Mouse (Mus musculus) E14TG2a.4 (cell line): Measurements from ENCODE around the gene Ssr3.

Experiments
- H3K27me3 ChIP-seq: 2 replicates; pipeline ENCODE4 v1.6.1; 2014; ENCODE audit warnings: low read length, control low read depth; ENCODE audit not compliant: insufficient read depth
- H3K36me3 ChIP-seq: 2 replicates; pipeline ENCODE4 v1.6.1; 2014; ENCODE audit warnings: low read length, control low read depth; ENCODE audit not compliant: insufficient read depth
- H3K4me1 ChIP-seq: replicated peaks from 2 replicates; pipeline ENCODE4 v1.6.1; 2014; ENCODE audit warnings: low read depth, low read length, control low read depth
- H3K4me3 ChIP-seq: replicated peaks from 2 replicates; pipeline ENCODE4 v1.5.1; 2014; ENCODE audit warnings: mild to moderate bottlenecking, low read length
- H3K9me3 ChIP-seq: 2 replicates; pipeline ENCODE4 v1.6.1; 2014; ENCODE audit warnings: low read length, control low read depth
- CTCF ChIP-seq: conservative IDR thresholded peaks from 2 replicates; pipeline ENCODE4 v1.5.1; 2014; ENCODE audit warnings: low read length
- NANOG ChIP-seq: IDR thresholded peaks from 2 replicates; pipeline ENCODE4 v1.6.1; 2014; ENCODE audit warnings: borderline replicate concordance, low read length, mixed read lengths
- POU5F1 ChIP-seq: IDR thresholded peaks from 2 replicates; pipeline ENCODE4 v1.6.1; 2014; ENCODE audit warnings: low read length, borderline replicate concordance

Ssr3 gene

DNA sequence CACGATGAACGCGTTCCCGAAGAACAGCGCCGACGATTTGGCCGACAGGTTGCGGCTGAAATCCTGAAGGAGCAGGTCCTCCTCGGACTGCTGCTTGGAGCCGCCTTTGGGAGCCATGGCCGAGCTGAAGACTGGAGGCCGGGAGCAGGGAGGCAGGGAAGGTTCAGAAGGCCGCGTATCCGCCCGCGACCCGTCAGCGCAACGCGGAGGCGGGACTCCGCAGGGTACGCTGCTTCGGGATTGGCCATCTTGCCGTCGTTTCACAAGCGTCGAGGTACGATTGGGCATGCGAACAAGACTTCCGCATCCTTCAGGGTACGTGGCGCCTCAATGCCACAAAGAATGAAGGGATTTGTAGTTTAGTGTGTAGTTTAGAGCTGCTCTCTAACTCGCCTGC, at the start of gene Ssr3:
TSS of gene Ssr3 (minus strand) at position 203 of the 397 bp plus-strand sequence.
- no peaks in the 10 kb centered on the region for H3K9me3 ChIP-seq
- H3K36me3 ChIP-seq: peaks cover 37% of the 10 kb centered on the region
- peaks cover 41% of the 10 kb centered on the region for H3K4me1 ChIP-seq
- peak within 1 kb of the TSS; percentile 94 for H3K4me3 ChIP-seq
- H3K27me3 ChIP-seq: no peaks in the 10 kb centered on the region
- TF ChIP-seq CTCF: no peak
- no peak for TF ChIP-seq POU5F1
- TF ChIP-seq NANOG: no peak

DNA sequence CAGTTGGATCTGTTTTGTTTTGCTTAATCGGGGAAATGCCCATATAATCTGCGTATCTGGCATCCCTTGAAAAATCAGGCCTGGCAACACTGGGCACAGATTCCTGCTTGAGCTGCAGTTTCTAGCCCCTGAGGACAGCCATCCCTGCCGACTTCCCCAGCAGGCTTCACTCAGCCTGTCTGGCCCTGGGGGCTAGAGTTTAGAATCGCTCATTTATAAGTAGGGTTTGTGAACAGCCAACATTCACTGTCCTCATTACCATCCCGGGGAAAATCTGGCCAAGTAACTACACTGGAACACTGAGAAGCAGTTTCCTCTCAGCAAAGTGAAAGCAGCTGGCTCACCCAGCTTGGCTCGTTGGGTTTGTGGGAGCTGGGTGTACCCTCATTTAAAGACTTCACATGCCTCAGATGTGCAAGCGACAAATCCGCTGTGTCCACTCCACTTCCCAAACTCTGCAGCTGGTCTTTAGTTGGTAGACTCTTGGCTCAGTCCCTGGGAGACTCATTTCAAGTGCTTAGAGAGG, 49.2 kb upstream of the Ssr3 start:
- Histone ChIP-seq H3K36me3 (no peaks in the 10 kb centered on the region), H3K27me3 (no peaks in the 10 kb centered on the region), H3K4me1 (0 out of 2 replicates have a peak, but pooled peaks cover 4% of the 10 kb centered on the region), H3K9me3 (no peaks in the 10 kb centered on the region), H3K4me3 (no peak overlapping the region)
- TF ChIP-seq CTCF (no peak), NANOG (no peak), POU5F1 (no peak)

DNA sequence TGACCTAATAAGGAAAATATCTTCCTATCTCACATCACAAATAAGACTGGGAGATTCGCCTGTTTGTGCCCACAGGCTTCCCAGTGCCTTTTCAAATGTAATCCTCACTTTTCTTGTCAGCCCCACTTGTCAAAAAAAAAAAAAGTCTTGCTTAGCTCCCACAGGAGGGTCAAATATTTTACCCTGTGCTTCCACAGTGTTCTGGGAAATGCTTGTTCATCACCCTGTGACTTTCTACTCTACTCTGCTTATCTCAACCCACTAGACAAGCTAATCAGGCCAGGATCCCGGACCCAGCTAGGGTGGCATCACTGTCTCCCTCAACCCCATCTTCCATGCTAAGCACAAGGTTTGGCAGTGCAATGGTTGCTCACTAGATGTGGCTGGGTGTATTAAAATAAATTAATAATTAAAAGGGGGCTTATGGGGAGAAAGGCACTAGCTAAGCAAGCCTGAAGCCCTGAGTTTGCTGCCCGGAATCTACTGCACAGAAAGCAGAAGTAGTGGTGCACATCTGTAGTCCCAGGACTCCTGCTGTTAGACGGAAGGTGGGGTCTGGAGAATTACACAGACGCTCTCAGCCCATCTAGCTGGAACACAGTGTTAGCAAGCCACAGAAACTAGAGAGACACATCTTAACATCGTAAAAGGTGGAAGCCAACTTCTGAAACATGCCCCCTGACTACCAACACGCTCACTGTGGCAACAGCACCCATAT, 46.2 kb upstream of the Ssr3 start:
- Histone ChIP-seq H3K36me3 (no peaks in the 10 kb centered on the region), H3K4me1 (peaks cover 14% of the 10 kb centered on the region), H3K27me3 (no peaks in the 10 kb centered on the region), H3K9me3 (no peaks in the 10 kb centered on the region), H3K4me3 (no peak overlapping the region)
- TF ChIP-seq CTCF (no peak), NANOG (no peak), POU5F1 (no peak)

DNA sequence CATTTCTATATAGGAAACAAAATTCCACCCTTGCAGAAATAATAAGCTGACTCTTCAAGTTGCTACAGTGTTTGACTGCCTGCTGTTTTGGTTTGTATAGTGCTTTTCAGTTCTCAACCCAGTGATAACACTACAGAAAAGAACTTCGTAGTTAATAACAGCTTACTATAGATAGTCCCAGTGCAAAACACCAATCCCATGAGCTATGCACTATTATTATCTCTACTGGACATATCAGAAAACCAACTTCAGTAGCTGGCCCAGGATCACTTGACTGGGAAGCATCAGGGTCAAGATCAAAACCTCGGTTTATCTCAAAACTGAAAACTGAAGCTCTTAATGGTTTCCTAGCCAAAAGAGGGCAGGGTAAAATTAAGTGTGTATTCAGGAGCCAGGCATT, 43.4 kb upstream of the Ssr3 start:
- Histone ChIP-seq H3K4me1 (peaks cover 10% of the 10 kb centered on the region), H3K4me3 (no peak overlapping the region), H3K9me3 (no peaks in the 10 kb centered on the region), H3K36me3 (no peaks in the 10 kb centered on the region), H3K27me3 (no peaks in the 10 kb centered on the region)
- TF ChIP-seq NANOG: no peak
- no peak for TF ChIP-seq CTCF
- TF ChIP-seq POU5F1: no peak

GRCm38 (mm10) chr3:65435101-65435571, 42.7 kb upstream of the Ssr3 start:
- H3K36me3 ChIP-seq: no peaks in the 10 kb centered on the region
- H3K9me3 ChIP-seq: no peaks in the 10 kb centered on the region
- peaks cover 10% of the 10 kb centered on the region for H3K4me1 ChIP-seq
- H3K4me3 ChIP-seq: 0 out of 2 replicates have a peak overlapping the region, but pooled peaks have one; percentile 5
- TF ChIP-seq POU5F1 (no peak), CTCF (no peak), NANOG (no peak)
- no peaks in the 10 kb centered on the region for H3K27me3 ChIP-seq

GRCm38 (mm10) chr3:65432236-65432635, 39.8 kb upstream of the Ssr3 start:
- H3K4me1 ChIP-seq: peaks cover 10% of the 10 kb centered on the region
- no peaks in the 10 kb centered on the region for H3K9me3 ChIP-seq
- no peaks in the 10 kb centered on the region for H3K27me3 ChIP-seq
- no peak overlapping the region for H3K4me3 ChIP-seq
- TF ChIP-seq POU5F1 (no peak), CTCF (peak; percentile 78), NANOG (no peak)
- no peaks in the 10 kb centered on the region for H3K36me3 ChIP-seq

DNA sequence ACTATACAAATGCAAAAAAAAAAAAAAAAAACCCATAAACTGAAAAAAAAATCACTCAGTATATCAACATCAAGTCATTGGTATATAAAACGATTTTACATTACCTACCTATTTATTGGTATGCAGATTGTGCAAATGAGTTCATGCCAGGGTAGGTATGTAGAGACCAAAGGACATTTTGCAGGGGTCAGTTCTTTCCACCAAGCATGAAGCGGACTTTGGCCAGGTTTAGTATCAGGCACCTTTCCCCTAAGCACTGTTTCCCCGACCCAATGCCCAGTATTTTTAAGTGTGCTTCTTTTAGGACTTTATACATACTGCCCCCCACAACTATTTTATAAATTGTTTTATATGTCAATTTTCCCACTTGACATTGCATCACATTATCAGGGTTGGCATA, 27.3 kb upstream of the Ssr3 start:
- Histone ChIP-seq H3K9me3 (no peaks in the 10 kb centered on the region), H3K4me3 (no peak overlapping the region), H3K4me1 (peaks cover 10% of the 10 kb centered on the region), H3K27me3 (no peaks in the 10 kb centered on the region), H3K36me3 (no peaks in the 10 kb centered on the region)
- TF ChIP-seq CTCF: no peak
- TF ChIP-seq POU5F1: no peak
- no peak for TF ChIP-seq NANOG

GRCm38 (mm10) chr3:65417913-65418594, 25.6 kb upstream of the Ssr3 start:
- Histone ChIP-seq H3K4me3 (no peak overlapping the region), H3K27me3 (no peaks in the 10 kb centered on the region), H3K9me3 (no peaks in the 10 kb centered on the region), H3K36me3 (no peaks in the 10 kb centered on the region), H3K4me1 (peaks cover 10% of the 10 kb centered on the region)
- TF ChIP-seq CTCF (no peak), POU5F1 (no peak), NANOG (no peak)
